Mouse (Mus musculus): ENCODE measurements around the gene Ltbr. TPM values are rescaled to one million over a fixed set of nuclear protein-coding genes. Genes with fewer than 3 reads are reported as not detected.
"Not testable (repeated sequence)": the region's sequence is repeated elsewhere in the genome, so short reads cannot be mapped to it uniquely, and the experiment has no call there.

Ltbr gene
- polyA plus RNA-seq, 1 experiment from 2014 or later: 30.9 TPM

DNA sequence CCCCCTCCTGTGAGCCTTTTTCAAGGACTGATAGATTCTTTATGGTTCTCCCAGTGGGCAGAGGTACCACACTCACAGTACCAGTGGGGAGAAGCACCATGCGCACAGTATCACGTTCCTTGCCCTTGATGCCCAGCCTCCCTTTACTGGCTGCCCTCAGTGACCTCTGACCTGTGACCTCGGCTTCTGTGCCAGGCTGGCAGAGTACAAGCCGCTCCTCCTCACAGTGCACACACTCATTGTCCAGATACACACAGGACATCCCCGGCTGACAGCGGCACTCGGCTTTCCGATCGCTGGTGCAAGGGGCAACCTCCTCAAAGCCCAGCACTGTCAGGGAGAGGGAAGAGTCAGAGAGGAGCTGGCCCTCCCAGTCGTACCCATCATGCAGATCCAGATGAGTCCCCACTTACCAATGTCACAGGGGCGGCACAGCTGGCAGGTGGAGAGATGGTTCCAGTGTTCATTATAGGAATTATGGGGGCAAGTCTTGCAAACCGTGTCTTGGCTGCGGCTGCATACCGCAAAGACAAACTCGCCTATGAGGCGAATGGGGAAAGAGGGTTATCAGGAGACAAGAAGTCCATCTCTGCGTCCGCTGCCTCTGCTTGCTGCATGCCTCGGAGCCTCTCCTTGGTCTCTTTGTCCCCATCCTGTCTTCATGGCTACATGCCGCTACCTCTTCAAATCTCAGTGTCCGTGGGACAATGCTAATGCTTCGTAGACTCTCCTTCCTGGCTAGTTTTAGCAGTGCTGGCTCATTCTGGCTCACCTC is 917 bp downstream of the Ltbr start:
- no peak for DNase-seq (ENCODE audit: low spot score)

DNA sequence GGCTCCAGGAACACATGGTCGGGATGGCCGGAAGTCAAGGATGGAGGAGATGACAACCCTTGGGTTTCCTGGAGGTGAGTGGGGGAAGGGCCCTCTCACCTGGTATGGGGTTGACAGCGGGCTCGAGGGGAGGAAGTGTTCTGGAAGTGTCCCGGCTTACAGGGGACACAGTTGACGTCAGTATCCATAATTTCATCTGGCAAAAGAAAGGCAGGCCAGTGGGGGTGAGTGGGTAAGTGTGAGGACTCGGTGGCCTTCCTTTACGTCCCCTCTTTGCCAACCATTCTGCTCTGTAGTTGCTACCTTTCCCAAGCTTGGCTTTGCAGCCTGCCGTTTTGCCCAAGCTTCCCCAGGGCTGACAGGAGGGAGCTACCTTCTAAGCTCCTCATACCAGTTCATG is 1.5 kb downstream of the Ltbr start:
- no peak for DNase-seq (ENCODE audit: low spot score)

DNA sequence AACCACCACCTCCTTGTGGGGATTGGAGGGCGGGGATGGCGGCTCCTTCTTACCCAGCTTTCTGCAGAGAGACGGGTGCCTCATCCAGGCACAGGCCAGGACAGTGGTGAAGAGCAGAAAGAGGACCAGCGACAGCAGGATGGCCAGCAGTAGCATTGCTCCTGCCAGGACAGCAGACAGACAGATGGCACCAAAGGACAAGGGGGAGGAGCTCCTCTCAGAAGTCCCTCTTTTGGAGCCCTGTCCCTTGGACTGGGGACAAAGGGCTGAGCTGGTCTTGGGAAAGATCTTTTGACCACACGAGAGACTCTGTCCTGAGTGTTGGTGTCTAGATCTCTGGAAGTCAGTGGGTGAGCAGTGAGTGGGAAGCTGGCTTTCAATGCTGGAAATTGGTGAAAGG is 4.3 kb downstream of the Ltbr start:
- no peak for DNase-seq (ENCODE audit: low spot score)

DNA sequence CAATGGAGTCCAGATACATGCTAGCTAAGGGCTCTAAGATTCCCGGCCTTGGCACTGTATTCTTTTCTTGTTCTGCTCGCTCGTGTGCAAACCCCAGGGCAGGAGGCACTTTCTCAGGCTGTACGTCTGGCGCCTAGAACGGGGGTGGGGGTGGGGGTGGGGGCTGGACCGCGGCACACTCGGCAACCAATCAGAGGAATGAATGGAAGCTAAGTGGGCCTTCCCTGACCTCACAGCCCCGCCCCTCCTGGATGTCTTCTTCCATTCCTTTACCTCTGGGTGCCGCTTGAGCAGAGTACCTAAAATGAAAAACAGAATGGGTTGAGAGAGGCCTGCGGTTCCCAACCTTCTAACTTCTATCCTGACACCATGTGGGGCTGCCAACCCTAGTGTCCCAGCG is 4.8 kb downstream of the Ltbr start:
- DNase-seq (ENCODE audit: low spot score): no peak

DNA sequence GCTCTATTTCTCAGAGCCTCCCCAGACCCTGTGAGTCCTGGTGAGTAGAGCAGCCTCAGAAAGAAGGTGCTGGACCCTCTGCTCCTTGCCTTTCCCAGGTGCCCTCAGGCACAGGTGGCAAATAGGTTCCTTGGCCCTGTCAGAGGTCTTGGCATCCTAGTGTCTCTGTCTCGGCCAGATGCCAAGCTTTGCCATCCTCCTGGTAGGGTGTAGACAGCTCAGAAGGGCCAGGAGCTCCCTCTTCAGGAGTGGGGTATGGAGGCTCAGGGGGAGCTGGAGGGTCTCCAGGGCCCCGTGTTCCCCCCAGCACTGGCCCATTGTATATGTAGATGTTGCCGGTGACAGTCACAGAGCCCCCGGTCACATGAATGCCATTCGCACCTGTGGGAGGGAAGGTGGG is 6.6 kb downstream of the Ltbr start:
- DNase-seq (ENCODE audit: low spot score): no peak

DNA sequence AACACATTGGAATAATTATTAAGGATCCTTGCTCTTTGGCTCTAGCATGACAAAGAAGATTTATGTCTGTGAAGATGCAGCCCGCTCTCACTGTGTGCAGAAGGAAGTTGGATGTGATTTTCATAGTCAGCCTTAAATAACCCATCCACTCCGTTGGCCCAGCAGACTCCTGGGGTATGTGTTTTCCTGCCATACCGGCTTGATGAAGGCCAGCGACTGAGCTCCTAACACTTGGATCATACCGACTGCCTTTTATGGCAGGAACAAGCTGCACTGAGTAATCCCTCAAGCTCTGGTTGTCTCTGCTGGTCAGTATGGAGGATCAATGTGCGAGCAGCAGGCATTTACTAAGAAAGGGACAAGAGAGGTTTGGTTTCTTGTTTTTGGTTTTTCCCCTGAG is 8.2 kb downstream of the Ltbr start:
- no peak for DNase-seq (ENCODE audit: low spot score)

DNA sequence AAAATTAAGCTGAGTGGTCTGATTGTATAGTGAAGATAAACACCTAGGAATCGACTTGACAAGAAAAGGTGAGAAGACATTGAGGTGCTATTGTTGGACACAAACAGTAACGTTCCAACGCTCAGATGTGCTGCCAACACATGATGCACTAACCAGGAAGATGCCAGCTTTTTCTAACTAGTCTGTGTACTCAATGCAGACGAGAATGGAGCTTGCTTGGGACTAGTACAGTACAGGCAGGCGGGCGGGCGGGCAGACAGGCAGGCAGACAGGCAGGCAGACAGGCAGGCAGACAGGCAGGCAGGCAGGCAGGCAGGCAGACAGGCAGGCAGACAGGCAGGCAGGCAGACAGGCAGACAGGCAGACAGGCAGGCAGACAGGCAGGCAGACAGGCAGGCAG is 9.3 kb downstream of the Ltbr start:
- DNase-seq (ENCODE audit: low spot score): not testable (repeated sequence)

DNA sequence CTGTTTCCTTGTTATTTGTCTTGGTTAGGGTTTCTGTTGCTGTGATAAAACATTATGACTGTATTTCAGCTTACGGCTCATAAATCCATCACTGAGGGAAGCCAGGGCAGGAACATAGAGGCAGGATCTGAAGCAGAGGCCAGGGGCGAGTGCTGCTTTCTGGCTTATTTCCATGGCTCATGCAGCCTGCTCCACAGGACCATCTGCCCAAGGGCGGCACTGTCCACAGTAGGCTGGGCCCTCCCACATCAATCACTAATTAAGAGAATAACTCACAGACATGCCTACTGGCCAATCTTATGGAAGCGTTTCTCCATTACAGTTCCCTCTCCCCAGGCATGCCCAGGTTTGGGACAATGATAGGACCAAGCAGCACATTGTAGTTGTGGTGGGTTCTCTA is 10.4 kb downstream of the Ltbr start:
- no peak for DNase-seq (ENCODE audit: low spot score)

- DNase-seq (ENCODE audit: low spot score): peak; percentile 32
Measured at GRCm38 (mm10) chr6:125302231-125302982, 11.3 kb downstream of the Ltbr start.

- no peak for DNase-seq (ENCODE audit: low spot score)
Measured at GRCm38 (mm10) chr6:125300982-125301381, 12.7 kb downstream of the Ltbr start.

GRCm38 (mm10) chr6:125297149-125297820 is 16.4 kb downstream of the Ltbr start:
- DNase-seq (ENCODE audit: low spot score): no peak

DNA sequence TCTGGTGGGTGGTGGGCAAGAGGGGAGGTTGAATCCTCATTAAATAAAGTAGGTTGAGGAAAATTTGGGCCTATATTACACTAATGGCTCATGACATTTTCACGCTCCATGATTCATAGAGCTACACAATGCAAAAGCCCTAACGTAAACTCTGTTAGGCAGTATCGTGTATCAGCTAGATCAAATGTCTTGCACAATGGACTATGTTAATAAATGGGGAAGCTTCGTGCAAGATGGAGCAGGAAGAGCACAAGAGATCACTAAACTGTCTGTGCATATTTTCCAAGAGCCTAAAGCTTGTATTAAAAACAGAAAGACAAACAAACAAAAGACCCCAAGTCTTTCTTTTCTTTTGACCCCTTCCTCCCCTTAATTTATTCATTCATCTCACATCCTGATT is 19.6 kb downstream of the Ltbr start:
- no peak for DNase-seq (ENCODE audit: low spot score)

- no peak for DNase-seq (ENCODE audit: low spot score)
Measured at GRCm38 (mm10) chr6:125292256-125292655, 21.4 kb downstream of the Ltbr start.

DNA sequence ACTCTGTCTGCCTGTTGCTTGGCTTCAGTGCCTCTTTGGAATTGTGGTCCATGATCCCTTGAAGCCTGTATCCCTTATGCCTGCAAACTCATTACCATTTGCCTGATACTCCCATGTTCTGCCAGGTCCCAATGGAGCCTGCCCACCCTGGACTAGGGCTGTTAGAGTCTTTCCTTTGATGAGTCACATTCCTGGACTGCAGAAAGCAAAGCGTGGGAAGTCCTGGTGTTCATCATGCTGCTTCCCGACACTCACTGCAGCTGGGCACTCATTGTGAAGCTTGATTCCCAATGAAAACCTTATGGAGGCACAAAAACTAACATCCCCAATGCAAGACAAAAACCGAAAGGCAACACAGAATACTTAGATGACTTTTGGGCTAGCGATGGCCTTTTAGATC is 22.4 kb downstream of the Ltbr start:
- DNase-seq (ENCODE audit: low spot score): no peak

- DNase-seq (ENCODE audit: low spot score): no peak
Measured at GRCm38 (mm10) chr6:125288730-125289129, 25.0 kb downstream of the Ltbr start.

GRCm38 (mm10) chr6:125286944-125287343 is 26.7 kb downstream of the Ltbr start:
- no peak for DNase-seq (ENCODE audit: low spot score)

- DNase-seq (ENCODE audit: low spot score): no peak
Measured at GRCm38 (mm10) chr6:125285890-125286289, 27.8 kb downstream of the Ltbr start, which contains the start of gene Tuba3a. TSS of gene Tuba3a (minus strand) at chr6:125286042.

DNA sequence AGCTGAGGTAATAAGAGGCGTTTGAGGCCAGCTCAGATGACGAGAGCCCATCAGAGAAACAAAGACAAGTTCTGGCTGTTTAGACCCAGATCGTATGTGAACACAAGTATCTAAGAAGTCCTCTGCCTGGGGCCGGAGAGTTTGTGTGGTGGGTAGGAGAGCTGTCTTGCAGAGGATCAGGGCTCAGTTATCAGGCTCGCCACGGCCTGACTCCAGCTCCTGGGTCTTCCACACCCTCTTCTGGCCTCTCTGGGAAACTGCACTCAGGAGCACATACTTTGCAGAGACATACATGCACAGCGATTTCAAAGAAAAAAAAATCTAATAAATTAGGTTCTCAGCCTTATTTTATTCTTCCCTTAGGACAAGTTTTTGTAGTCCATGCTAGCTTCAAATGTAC is 28.9 kb downstream of the Ltbr start:
- DNase-seq (ENCODE audit: low spot score): no peak

- DNase-seq (ENCODE audit: low spot score): no peak
Measured at GRCm38 (mm10) chr6:125284250-125284649, 29.4 kb downstream of the Ltbr start.

DNA sequence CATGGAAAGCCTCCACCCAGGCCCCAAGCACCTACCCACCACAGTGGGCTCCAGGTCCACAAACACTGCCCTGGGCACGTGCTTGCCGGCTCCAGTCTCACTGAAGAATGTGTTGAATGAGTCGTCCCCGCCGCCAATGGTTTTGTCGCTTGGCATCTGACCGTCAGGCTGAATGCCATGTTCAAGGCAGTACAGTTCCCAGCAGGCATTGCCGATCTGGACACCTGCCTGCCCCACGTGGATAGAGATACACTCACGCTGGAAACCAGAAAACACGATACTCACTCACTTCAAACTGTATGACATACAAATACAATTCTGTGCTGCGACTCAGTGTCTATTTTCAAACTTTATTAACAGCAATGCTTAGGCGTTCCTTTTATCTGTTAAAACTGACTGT is 31.0 kb downstream of the Ltbr start:
- DNase-seq (ENCODE audit: low spot score): not testable (repeated sequence)

GRCm38 (mm10) chr6:125279729-125280128 is 34.0 kb downstream of the Ltbr start:
- no peak for DNase-seq (ENCODE audit: low spot score)

DNA sequence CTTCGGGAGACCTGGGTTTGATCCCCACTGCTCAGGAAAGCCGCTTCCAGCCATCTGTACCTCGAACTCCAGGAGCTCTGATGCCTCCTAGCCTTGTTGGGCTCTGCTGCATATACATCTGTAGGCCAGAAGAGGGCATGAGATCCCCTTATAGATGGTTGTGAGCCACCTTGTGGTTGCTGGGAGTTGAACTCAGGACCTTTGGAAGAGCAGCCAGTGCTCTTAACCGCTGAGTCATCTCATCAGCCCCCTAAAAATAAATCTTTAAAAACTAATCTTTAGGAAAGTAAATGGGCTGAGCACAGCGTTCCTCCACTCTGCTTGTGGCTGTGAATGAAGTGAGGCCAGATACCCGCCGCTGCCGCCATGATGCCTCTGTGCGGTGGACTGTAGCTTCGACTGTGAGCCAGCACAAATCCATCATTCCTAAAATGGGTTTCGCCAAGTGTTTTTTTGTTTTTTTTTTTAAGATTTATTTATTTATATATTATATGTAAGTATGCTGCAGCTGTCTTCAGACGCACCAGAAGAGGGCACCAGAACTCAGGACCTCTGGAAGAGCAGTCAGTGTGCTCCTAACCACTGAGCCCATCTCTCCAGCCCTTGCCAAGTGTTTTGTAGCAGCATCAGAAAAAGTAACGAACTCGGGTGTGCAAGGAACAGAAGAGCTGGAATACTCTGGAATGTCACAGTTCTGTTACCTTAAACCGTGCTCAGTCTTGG is 38.7 kb downstream of the Ltbr start:
- peak; percentile 61 for DNase-seq (ENCODE audit: low spot score)
